Mouse (Mus musculus): ENCODE data around the gene Wdfy2. TPM values are rescaled to one million over a fixed set of nuclear protein-coding genes. Genes with fewer than 3 reads are reported as not detected.
"Not testable (repeated sequence)": the region's sequence is repeated elsewhere in the genome, so short reads cannot be mapped to it uniquely, and the experiment has no call there.

The Wdfy2 gene
- polyA plus RNA-seq, 1 experiment from 2014 or later, result 15.6 TPM

GRCm38 (mm10) chr14:62884171-62884570 is 46.7 kb downstream of the Wdfy2 start:
- Histone ChIP-seq H3K4me3 (no peak overlapping the region), H3K4me2 (replicated peaks) (no peak overlapping the region), H3K9ac (replicated peaks) (no peak overlapping the region), H3K27ac (replicated peaks) (no peak overlapping the region), H3K9me3 (no peaks in the 10 kb centered on the region), H3K36me3 (no peaks in the 10 kb centered on the region), H3K27me3 (no peaks in the 10 kb centered on the region), H3K4me1 (peaks cover 30% of the 10 kb centered on the region)
- no peak for ATAC-seq (ENCODE audit: low FRiP score, low read depth)
- 73% methylated on average over 5 of the region's 5 CpGs for WGBS

GRCm38 (mm10) chr14:62884639-62885038 is 47.2 kb downstream of the Wdfy2 start:
- 78% methylated on average over 1 of the region's 1 CpGs for WGBS
- no peak overlapping the region for H3K9ac ChIP-seq (replicated peaks)
- ATAC-seq (ENCODE audit: low FRiP score, low read depth), result no peak
- no peak overlapping the region for H3K4me3 ChIP-seq
- peaks cover 25% of the 10 kb centered on the region for H3K4me1 ChIP-seq
- H3K4me2 ChIP-seq (replicated peaks), result no peak overlapping the region
- H3K27ac ChIP-seq (replicated peaks), result no peak overlapping the region
- no peaks in the 10 kb centered on the region for H3K9me3 ChIP-seq
- no peaks in the 10 kb centered on the region for H3K36me3 ChIP-seq
- H3K27me3 ChIP-seq, result no peaks in the 10 kb centered on the region

GRCm38 (mm10) chr14:62885146-62885545 is 47.7 kb downstream of the Wdfy2 start:
- Histone ChIP-seq H3K4me1 (peaks cover 20% of the 10 kb centered on the region), H3K27me3 (no peaks in the 10 kb centered on the region), H3K4me2 (replicated peaks) (no peak overlapping the region), H3K36me3 (no peaks in the 10 kb centered on the region), H3K27ac (replicated peaks) (no peak overlapping the region), H3K4me3 (no peak overlapping the region), H3K9me3 (no peaks in the 10 kb centered on the region), H3K9ac (replicated peaks) (no peak overlapping the region)
- no peak for ATAC-seq (ENCODE audit: low FRiP score, low read depth)
- WGBS, result 100% methylated on average over 2 of the region's 2 CpGs

GRCm38 (mm10) chr14:62891401-62891800 is 53.9 kb downstream of the Wdfy2 start:
- H3K9me3 ChIP-seq, result no peaks in the 10 kb centered on the region
- no peaks in the 10 kb centered on the region for H3K27me3 ChIP-seq
- H3K4me1 ChIP-seq, result 0 out of 2 replicates have a peak, but pooled peaks cover 3% of the 10 kb centered on the region
- H3K27ac ChIP-seq (replicated peaks), result no peak overlapping the region
- no peaks in the 10 kb centered on the region for H3K36me3 ChIP-seq
- no peak overlapping the region for H3K4me3 ChIP-seq
- H3K4me2 ChIP-seq (replicated peaks), result no peak overlapping the region
- over 99% methylated on average over 3 of the region's 3 CpGs for WGBS
- no peak for ATAC-seq (ENCODE audit: low FRiP score, low read depth)
- H3K9ac ChIP-seq (replicated peaks), result no peak overlapping the region

GRCm38 (mm10) chr14:62892771-62893641 is 55.5 kb downstream of the Wdfy2 start:
- Histone ChIP-seq H3K4me2 (replicated peaks) (no peak overlapping the region), H3K27ac (replicated peaks) (no peak overlapping the region), H3K36me3 (no peaks in the 10 kb centered on the region), H3K4me3 (no peak overlapping the region), H3K27me3 (no peaks in the 10 kb centered on the region), H3K9ac (replicated peaks) (no peak overlapping the region), H3K4me1 (0 out of 2 replicates have a peak, but pooled peaks cover 3% of the 10 kb centered on the region), H3K9me3 (no peaks in the 10 kb centered on the region)
- WGBS, result 82% methylated on average over 8 of the region's 8 CpGs
- ATAC-seq (ENCODE audit: low FRiP score, low read depth), result no peak

- not testable (repeated sequence) for ATAC-seq (ENCODE audit: low FRiP score, low read depth); H3K27ac ChIP-seq (replicated peaks)
- WGBS, result 82% methylated on average over 5 of the region's 5 CpGs
Measured at GRCm38 (mm10) chr14:62893642-62894180, 56.2 kb downstream of the Wdfy2 start.

GRCm38 (mm10) chr14:62894924-62895840 is 57.7 kb downstream of the Wdfy2 start:
- WGBS, result 92% methylated on average over 8 of the region's 8 CpGs

More at GRCm38 (mm10) chr14:62893642-62894180, 56.2 kb downstream of the Wdfy2 start:
- not testable (repeated sequence) for H3K9ac ChIP-seq (replicated peaks); H3K27me3 ChIP-seq; H3K9me3 ChIP-seq; H3K4me2 ChIP-seq (replicated peaks); H3K4me3 ChIP-seq; H3K4me1 ChIP-seq; H3K36me3 ChIP-seq

GRCm38 (mm10) chr14:62898061-62898460 is 60.6 kb downstream of the Wdfy2 start:
- WGBS, result 86% methylated on average over 6 of the region's 6 CpGs
- H3K27me3 ChIP-seq, result no peaks in the 10 kb centered on the region
- H3K4me1 ChIP-seq, result 0 out of 2 replicates have a peak, but pooled peaks cover 3% of the 10 kb centered on the region
- H3K9me3 ChIP-seq, result no peaks in the 10 kb centered on the region
- no peak overlapping the region for H3K9ac ChIP-seq (replicated peaks)
- H3K36me3 ChIP-seq, result no peaks in the 10 kb centered on the region
- H3K4me3 ChIP-seq, result no peak overlapping the region
- ATAC-seq (ENCODE audit: low FRiP score, low read depth), result no peak
- no peak overlapping the region for H3K27ac ChIP-seq (replicated peaks)
- H3K4me2 ChIP-seq (replicated peaks), result no peak overlapping the region

More at GRCm38 (mm10) chr14:62894924-62895840, 57.7 kb downstream of the Wdfy2 start:
- Histone ChIP-seq H3K27ac (replicated peaks) (no peak overlapping the region), H3K4me3 (no peak overlapping the region), H3K4me2 (replicated peaks) (no peak overlapping the region), H3K36me3 (no peaks in the 10 kb centered on the region), H3K9me3 (no peaks in the 10 kb centered on the region), H3K27me3 (no peaks in the 10 kb centered on the region), H3K4me1 (0 out of 2 replicates have a peak, but pooled peaks cover 3% of the 10 kb centered on the region), H3K9ac (replicated peaks) (no peak overlapping the region)
- ATAC-seq (ENCODE audit: low FRiP score, low read depth), result no peak

- H3K4me1 ChIP-seq, result no peaks in the 10 kb centered on the region
- H3K9ac ChIP-seq (replicated peaks), result no peak overlapping the region
- H3K36me3 ChIP-seq, result 0 out of 2 replicates have a peak, but pooled peaks cover 6% of the 10 kb centered on the region
- H3K27ac ChIP-seq (replicated peaks), result no peak overlapping the region
- no peak overlapping the region for H3K4me2 ChIP-seq (replicated peaks)
- ATAC-seq (ENCODE audit: low FRiP score, low read depth), result no peak
- 94% methylated on average over 2 of the region's 2 CpGs for WGBS
- H3K9me3 ChIP-seq, result no peaks in the 10 kb centered on the region
- H3K27me3 ChIP-seq, result no peaks in the 10 kb centered on the region
- no peak overlapping the region for H3K4me3 ChIP-seq
Measured at GRCm38 (mm10) chr14:62907888-62908287, 70.4 kb downstream of the Wdfy2 start.

GRCm38 (mm10) chr14:62908550-62908949 is 71.1 kb downstream of the Wdfy2 start:
- no peak overlapping the region for H3K4me2 ChIP-seq (replicated peaks)
- no peak for ATAC-seq (ENCODE audit: low FRiP score, low read depth)

GRCm38 (mm10) chr14:62910859-62911258 is 73.4 kb downstream of the Wdfy2 start:
- H3K27me3 ChIP-seq, result no peaks in the 10 kb centered on the region
- WGBS, result 81% methylated on average over 4 of the region's 4 CpGs
- H3K9me3 ChIP-seq, result no peaks in the 10 kb centered on the region
- no peak overlapping the region for H3K27ac ChIP-seq (replicated peaks)
- H3K4me2 ChIP-seq (replicated peaks), result no peak overlapping the region
- H3K4me1 ChIP-seq, result no peaks in the 10 kb centered on the region
- H3K9ac ChIP-seq (replicated peaks), result no peak overlapping the region
- no peak for ATAC-seq (ENCODE audit: low FRiP score, low read depth)
- H3K36me3 ChIP-seq, result 0 out of 2 replicates have a peak, but pooled peaks cover 6% of the 10 kb centered on the region
- no peak overlapping the region for H3K4me3 ChIP-seq

More at GRCm38 (mm10) chr14:62908550-62908949, 71.1 kb downstream of the Wdfy2 start:
- no peak overlapping the region for H3K27ac ChIP-seq (replicated peaks)
- no peaks in the 10 kb centered on the region for H3K9me3 ChIP-seq
- H3K9ac ChIP-seq (replicated peaks), result no peak overlapping the region
- no peak overlapping the region for H3K4me3 ChIP-seq
- WGBS, result 87% methylated on average over 5 of the region's 5 CpGs
- 0 out of 2 replicates have a peak, but pooled peaks cover 6% of the 10 kb centered on the region for H3K36me3 ChIP-seq
- H3K27me3 ChIP-seq, result no peaks in the 10 kb centered on the region
- H3K4me1 ChIP-seq, result no peaks in the 10 kb centered on the region

All from midbrain, embryonic 12.5 days (tissue).